Mouse (Mus musculus): Measurements from ENCODE around the gene Rae1. TPM values are rescaled to one million over a fixed set of nuclear protein-coding genes. Genes with fewer than 3 reads are reported as not detected.

Gene Rae1
- polyA plus RNA-seq, 1 experiment = 34.4 TPM

- Histone ChIP-seq H3K4me3 (ENCODE audit: insufficient read depth, low read depth, low read length) (peak within 1 kb of the TSS; percentile 37), H3K27ac (replicated peaks; ENCODE audit: low read depth, low read length) (no peak within 1 kb of the TSS)
Observed at GRCm38 (mm10) chr2:172977409-172978130, 22.3 kb upstream of the Rae1 start, which contains the start of gene Spo11. Gene Spo11 (plus strand): TSS chr2:172977700.

DNA sequence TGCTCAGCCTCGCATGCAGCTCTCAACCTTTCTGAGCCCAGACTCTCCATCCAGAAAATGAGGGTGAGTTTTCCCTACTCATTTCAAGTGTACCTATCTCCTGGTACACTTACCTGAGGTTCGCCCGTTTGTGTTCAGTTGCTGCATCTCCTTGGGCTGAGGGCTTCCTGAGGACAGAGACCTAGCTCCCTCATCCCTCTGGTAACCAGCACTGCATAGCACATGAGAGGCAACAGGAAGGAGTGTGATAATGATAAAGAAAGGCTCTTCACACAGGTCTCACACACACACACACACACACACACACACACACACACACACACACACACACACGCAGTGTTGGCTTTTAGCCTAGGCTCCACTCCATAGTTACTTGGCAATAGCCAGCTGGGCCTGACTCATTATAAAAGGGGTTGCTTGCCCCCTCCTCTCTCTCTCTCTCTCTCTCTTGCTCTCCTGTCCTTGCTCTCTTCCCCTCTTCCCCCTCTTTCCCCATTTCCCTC, 21.7 kb upstream of the Rae1 start:
- no peak overlapping the region for H3K27ac ChIP-seq (replicated peaks; ENCODE audit: low read depth, low read length)
- H3K4me3 ChIP-seq (ENCODE audit: insufficient read depth, low read depth, low read length) = no peak overlapping the region
- no peaks in the 10 kb centered on the region for H3K4me1 ChIP-seq (ENCODE audit: control insufficient read depth, insufficient read depth, insufficient read length, low read length)

More at GRCm38 (mm10) chr2:172977409-172978130, 22.3 kb upstream of the Rae1 start, which contains the start of gene Spo11:
- H3K4me1 ChIP-seq (ENCODE audit: control insufficient read depth, insufficient read depth, insufficient read length, low read length) = no peaks in the 10 kb centered on the region

GRCm38 (mm10) chr2:172979666-172980345, 20.1 kb upstream of the Rae1 start:
- Histone ChIP-seq H3K27ac (replicated peaks; ENCODE audit: low read depth, low read length) (no peak overlapping the region), H3K4me1 (ENCODE audit: control insufficient read depth, insufficient read depth, insufficient read length, low read length) (no peaks in the 10 kb centered on the region), H3K4me3 (ENCODE audit: insufficient read depth, low read depth, low read length) (no peak overlapping the region)

DNA sequence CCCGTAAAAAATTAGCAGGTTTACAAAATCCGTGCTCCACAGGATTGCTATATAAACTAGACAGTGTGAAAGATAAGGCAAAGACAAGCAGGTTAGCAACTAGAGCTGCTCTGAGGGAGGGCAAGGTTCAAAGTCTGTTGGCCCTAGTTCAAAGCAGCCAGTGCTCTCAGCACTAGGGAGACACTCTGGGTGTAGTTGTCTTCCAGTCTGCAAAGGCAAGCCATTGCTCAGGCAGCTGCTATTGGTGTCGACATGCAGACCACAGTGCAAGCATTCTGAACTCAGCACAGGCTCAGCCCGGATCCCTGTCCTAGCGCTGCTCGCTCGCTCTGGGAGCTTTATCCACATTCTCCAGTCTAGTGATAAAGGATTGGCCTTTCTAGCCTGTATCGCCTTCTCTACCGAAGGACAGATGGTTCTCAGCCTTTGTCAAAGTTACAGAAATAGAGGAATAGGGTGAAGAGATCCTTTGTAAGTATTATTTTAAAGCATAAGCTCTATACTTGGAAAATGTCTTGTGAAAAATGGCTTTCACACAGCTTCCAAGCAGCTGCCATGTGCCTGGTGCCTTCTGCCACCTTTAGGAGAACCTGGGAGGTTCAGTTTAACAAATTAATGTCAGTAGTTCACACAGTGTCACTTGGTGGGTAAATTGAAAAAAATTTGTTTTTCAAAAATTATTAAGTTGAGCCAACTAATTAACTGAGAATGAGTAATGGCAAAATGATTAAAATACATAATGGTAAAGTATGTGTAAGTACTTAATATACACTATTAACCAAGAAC, 16.9 kb upstream of the Rae1 start:
- Histone ChIP-seq H3K27ac (replicated peaks; ENCODE audit: low read depth, low read length) (no peak overlapping the region), H3K4me1 (ENCODE audit: control insufficient read depth, insufficient read depth, insufficient read length, low read length) (no peaks in the 10 kb centered on the region), H3K4me3 (ENCODE audit: insufficient read depth, low read depth, low read length) (no peak overlapping the region)

DNA sequence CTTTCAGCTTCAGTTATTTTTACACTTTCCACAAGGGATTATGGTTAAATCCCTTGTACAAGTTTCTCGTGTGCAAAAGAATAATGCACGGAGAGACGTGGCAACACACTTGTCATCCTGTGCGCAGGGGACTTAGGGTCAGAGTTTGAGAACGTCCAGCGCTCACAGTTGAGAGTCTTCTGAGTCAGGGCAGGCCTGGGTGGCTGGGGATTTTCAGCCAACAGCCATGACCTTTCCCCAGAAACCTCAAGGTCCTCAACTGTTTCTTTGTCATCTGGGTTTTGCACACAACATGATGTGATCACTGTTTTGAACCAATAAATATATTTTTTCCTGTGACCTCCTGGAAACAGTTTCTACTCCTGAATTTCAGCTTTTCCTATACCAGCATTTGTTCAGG, 9.8 kb upstream of the Rae1 start:
- no peaks in the 10 kb centered on the region for H3K4me1 ChIP-seq (ENCODE audit: control insufficient read depth, insufficient read depth, insufficient read length, low read length)
- H3K4me3 ChIP-seq (ENCODE audit: insufficient read depth, low read depth, low read length) = no peak overlapping the region
- H3K27ac ChIP-seq (replicated peaks; ENCODE audit: low read depth, low read length) = no peak overlapping the region

DNA sequence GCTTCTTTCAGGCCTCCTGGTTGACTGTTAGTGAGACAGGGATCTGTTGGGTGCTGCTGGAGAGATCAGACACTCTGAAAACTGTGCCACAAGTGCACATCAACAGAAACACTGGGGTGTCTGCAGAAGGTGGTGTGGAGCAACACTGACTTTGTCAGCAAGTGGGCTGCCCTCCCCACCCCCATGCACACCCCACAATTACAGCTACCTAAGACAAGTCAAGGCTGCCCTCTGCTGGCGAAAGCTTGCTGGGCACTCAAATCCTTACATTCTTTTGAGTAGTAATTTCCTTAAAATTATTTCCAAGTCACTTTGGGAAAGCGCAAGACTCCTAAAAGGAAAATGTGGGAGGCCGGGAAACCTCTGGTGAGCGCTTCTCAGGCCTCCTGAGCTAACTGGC, 3.7 kb upstream of the Rae1 start:
- Histone ChIP-seq H3K27ac (replicated peaks; ENCODE audit: low read depth, low read length) (no peak overlapping the region), H3K4me3 (ENCODE audit: insufficient read depth, low read depth, low read length) (no peak overlapping the region), H3K4me1 (ENCODE audit: control insufficient read depth, insufficient read depth, insufficient read length, low read length) (peaks cover 2% of the 10 kb centered on the region; the same call in 1 of the 2 replicates)

DNA sequence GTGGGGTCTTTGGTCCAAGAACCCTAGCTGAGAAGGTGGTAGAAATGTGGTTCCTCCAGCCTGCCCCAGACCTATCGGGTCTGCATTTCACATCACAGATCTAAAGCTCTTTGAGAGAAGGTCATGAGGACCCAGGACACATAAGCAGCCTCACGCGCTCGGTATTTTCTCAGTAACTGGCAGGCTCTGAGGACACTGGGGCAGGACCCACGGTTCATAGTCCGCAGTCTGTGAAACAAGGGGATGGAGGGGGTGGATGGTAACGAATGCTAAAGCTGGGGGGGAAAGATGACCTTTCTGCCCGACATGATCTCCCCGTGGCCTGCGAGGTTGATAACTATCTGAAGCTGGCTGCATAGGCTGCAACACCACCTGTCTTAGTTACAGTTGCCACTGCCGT, 2.2 kb upstream of the Rae1 start:
- no peak overlapping the region for H3K4me3 ChIP-seq (ENCODE audit: insufficient read depth, low read depth, low read length)
- H3K4me1 ChIP-seq (ENCODE audit: control insufficient read depth, insufficient read depth, insufficient read length, low read length) = peaks cover 3% of the 10 kb centered on the region; the same call in 1 of the 2 replicates
- H3K27ac ChIP-seq (replicated peaks; ENCODE audit: low read depth, low read length) = no peak overlapping the region

- Histone ChIP-seq H3K27ac (replicated peaks; ENCODE audit: low read depth, low read length) (no peak overlapping the region), H3K4me3 (ENCODE audit: insufficient read depth, low read depth, low read length) (no peak overlapping the region), H3K4me1 (ENCODE audit: control insufficient read depth, insufficient read depth, insufficient read length, low read length) (peaks cover 3% of the 10 kb centered on the region; the same call in 1 of the 2 replicates)
Observed at GRCm38 (mm10) chr2:172998478-172998877, 1.4 kb upstream of the Rae1 start.

DNA sequence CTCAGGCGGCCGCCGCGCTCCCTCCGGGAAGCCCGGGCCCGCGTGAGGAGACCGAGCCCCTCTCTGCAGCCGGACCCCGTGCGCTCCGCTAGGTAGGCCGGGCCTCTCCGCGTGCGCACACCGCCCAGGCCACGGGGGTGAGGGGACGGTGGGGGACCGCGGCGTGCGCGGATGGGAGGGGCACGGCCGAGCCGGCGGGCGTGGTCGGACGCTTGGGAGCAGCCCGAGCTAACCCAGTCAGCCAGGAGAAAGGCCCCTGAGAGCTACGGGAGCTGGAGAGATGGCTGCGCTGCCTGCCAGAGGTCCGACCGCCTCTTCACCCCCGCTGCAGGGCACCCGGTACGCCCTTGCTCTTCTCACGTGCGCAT, 352 bp downstream of the Rae1 start:
- Histone ChIP-seq H3K4me3 (ENCODE audit: insufficient read depth, low read depth, low read length) (peak overlapping the region; percentile 73), H3K27ac (replicated peaks; ENCODE audit: low read depth, low read length) (peak overlapping the region; percentile 24; the same call in 1 of the 2 replicates), H3K4me1 (ENCODE audit: control insufficient read depth, insufficient read depth, insufficient read length, low read length) (peaks cover 3% of the 10 kb centered on the region; the same call in 1 of the 2 replicates)

GRCm38 (mm10) chr2:173000921-173001320, 1.0 kb downstream of the Rae1 start:
- Histone ChIP-seq H3K4me1 (ENCODE audit: control insufficient read depth, insufficient read depth, insufficient read length, low read length) (peaks cover 3% of the 10 kb centered on the region; the same call in 1 of the 2 replicates), H3K4me3 (ENCODE audit: insufficient read depth, low read depth, low read length) (peak overlapping the region; percentile 73), H3K27ac (replicated peaks; ENCODE audit: low read depth, low read length) (no peak overlapping the region)

- H3K4me3 ChIP-seq (ENCODE audit: insufficient read depth, low read depth, low read length) = no peak overlapping the region
- H3K27ac ChIP-seq (replicated peaks; ENCODE audit: low read depth, low read length) = no peak overlapping the region
- peaks cover 3% of the 10 kb centered on the region; the same call in 1 of the 2 replicates for H3K4me1 ChIP-seq (ENCODE audit: control insufficient read depth, insufficient read depth, insufficient read length, low read length)
Observed at GRCm38 (mm10) chr2:173003737-173004136, 3.8 kb downstream of the Rae1 start.

GRCm38 (mm10) chr2:173010220-173010717, 10.4 kb downstream of the Rae1 start:
- peaks cover 3% of the 10 kb centered on the region; the same call in 1 of the 2 replicates for H3K4me1 ChIP-seq (ENCODE audit: control insufficient read depth, insufficient read depth, insufficient read length, low read length)
- no peak overlapping the region for H3K27ac ChIP-seq (replicated peaks; ENCODE audit: low read depth, low read length)
- no peak overlapping the region for H3K4me3 ChIP-seq (ENCODE audit: insufficient read depth, low read depth, low read length)

DNA sequence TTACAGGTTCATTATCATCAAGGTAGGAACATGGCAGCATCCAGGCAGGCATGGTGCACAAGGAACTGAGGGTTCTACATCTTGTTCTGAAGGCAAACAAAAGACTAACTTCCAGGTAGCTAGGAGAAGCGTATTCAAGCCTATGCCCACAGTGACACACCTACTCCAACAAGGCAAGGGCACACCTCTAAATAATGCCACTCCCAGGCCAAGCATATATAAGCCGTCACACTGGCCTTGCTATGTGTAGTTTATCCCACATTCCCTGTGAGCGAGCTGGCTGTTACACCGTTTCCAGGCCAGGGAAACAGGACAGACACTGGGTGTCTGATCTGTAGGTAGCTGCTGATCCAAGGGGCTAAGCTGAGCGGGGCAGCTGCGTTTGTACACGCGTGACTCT, 11.5 kb downstream of the Rae1 start:
- H3K4me1 ChIP-seq (ENCODE audit: control insufficient read depth, insufficient read depth, insufficient read length, low read length) = peaks cover 3% of the 10 kb centered on the region; the same call in 1 of the 2 replicates
- no peak overlapping the region for H3K27ac ChIP-seq (replicated peaks; ENCODE audit: low read depth, low read length)
- no peak overlapping the region for H3K4me3 ChIP-seq (ENCODE audit: insufficient read depth, low read depth, low read length)

DNA sequence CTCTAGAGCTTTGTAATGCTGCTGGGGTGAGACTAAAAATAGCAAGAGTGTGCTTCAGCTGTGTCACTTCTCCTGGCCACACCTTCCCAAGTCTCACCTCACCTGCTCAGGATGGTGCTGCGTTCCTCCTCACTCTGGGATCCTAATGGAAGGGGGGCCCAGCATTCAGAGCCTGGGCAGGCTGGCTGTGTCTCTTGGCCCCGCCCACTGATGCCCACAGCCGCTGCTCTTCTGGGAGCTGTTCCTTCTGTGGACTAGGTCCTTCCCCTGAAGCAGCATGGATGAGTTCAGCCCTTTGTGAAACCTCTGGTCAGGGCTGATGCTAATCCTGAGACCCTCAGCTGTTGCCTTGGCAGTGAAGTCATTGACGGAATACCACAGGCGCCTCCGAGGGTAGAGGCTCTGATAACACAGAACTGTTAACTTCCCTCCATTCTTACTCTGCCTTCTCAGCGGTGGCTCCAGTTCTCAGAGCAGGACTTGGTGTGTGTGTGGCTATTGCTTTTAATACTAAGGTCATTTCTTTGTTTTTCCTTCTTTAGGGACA, 14.9 kb downstream of the Rae1 start:
- Histone ChIP-seq H3K4me1 (ENCODE audit: control insufficient read depth, insufficient read depth, insufficient read length, low read length) (peaks cover 10% of the 10 kb centered on the region), H3K4me3 (ENCODE audit: insufficient read depth, low read depth, low read length) (no peak overlapping the region), H3K27ac (replicated peaks; ENCODE audit: low read depth, low read length) (no peak overlapping the region)

All from brown adipose tissue, adult 24 weeks (tissue).